Mouse (Mus musculus) heart, embryonic 11.5 days (tissue): ENCODE data around the gene Abca7. TPM values are rescaled to one million over a fixed set of nuclear protein-coding genes. Genes with fewer than 3 reads are reported as not detected.

Source experiments
- ATAC-seq: fragments of 200-750 bp; cut with Nextera tagmentation; replicated peaks from 2 replicates; pipeline ENCODE4 v1.8.0; 2017; ENCODE audit warnings: moderate library complexity; ENCODE audit not compliant: insufficient number of reproducible peaks, low FRiP score, low TSS enrichment
- H3K27ac ChIP-seq: fragments of 300-500 bp; sonication (generic); 2 replicates; pipeline ENCODE4 v1.5.1; 2014; ENCODE audit warnings: mild to moderate bottlenecking, low read depth, low read length
- H3K27me3 ChIP-seq: fragments of 300-500 bp; sonication (generic); 2 replicates; pipeline ENCODE4 v1.6.1; 2014; ENCODE audit warnings: mild to moderate bottlenecking, low read length, mixed read lengths; ENCODE audit not compliant: control insufficient read depth, insufficient read depth
- H3K36me3 ChIP-seq: fragments of 300-500 bp; sonication (generic); 2 replicates; pipeline ENCODE4 v1.6.1; 2014; ENCODE audit warnings: mild to moderate bottlenecking, low read length, moderate library complexity, mixed read lengths; ENCODE audit not compliant: control insufficient read depth, insufficient read depth
- H3K4me1 ChIP-seq: fragments of 300-500 bp; sonication (generic); 2 replicates; pipeline ENCODE4 v1.6.1; 2014; ENCODE audit warnings: low read length; ENCODE audit not compliant: control insufficient read depth, insufficient read depth
- H3K4me2 ChIP-seq: fragments of 300-500 bp; sonication (generic); 2 replicates; pipeline ENCODE4 v1.6.1; 2014; ENCODE audit warnings: mild to moderate bottlenecking, moderate library complexity
- H3K4me3 ChIP-seq: fragments of 300-500 bp; sonication (generic); 2 replicates; pipeline ENCODE4 v1.5.1; 2014; ENCODE audit warnings: low read depth, low read length
- H3K9ac ChIP-seq: fragments of 300-500 bp; sonication (generic); 2 replicates; pipeline ENCODE4 v1.6.1; 2014; ENCODE audit warnings: mild to moderate bottlenecking, low read depth, low read length, moderate library complexity
- H3K9me3 ChIP-seq: fragments of 300-500 bp; sonication (generic); replicated peaks from 2 replicates; pipeline ENCODE4 v1.6.1; 2016; ENCODE audit warnings: low read length; ENCODE audit not compliant: control insufficient read depth
- WGBS: fragments of 180-500 bp; shearing (Covaris S2); extraction: QIAGEN DNeasy Blood & Tissue Kit; methylation state at CpG from one replicate; pipeline ENCODE4 v1.1.7; 2014; ENCODE audit not compliant: insufficient replicate concordance; 5-methylcytosine and 5-hydroxymethylcytosine counted together
- polyA plus RNA-seq: library from polyadenylated mRNA; unstranded; fragments of >200 nt; fragmentation: Nextera tagmentation; extraction: Ambion mirVana; gene quantifications from 2 replicates; pipeline ENCODE4 v1.2.1, GENCODE M21; 2014

Gene Abca7
- polyA plus RNA-seq, 1 experiment from 2014 or later, result 2.1 TPM

DNA sequence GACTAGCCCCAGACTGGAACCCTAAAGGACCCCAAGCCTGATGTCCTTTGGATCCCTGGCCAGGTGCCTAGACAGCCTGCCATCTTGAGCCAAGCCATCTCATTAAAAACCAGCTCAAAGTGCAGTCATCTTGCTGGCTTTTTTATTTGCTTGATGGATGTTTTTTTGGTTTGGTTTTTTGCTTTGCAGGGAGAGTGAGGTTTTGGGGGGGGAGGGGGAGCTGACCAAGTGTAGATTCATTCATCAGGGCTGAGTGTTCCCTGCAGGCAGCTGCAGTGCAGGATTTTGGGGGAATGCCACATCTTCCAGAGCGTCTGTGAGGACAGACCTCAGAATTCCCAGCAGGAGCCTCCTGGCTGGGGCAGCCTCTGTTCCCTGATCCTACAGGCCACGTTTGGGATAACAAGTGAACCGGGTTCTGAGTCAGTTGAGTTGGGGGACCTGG is 27.1 kb upstream of the Abca7 start:
- no peak overlapping the region for H3K9ac ChIP-seq
- H3K4me1 ChIP-seq, result peaks cover 8% of the 10 kb centered on the region
- H3K4me3 ChIP-seq, result no peak overlapping the region
- no peaks in the 10 kb centered on the region for H3K9me3 ChIP-seq
- H3K4me2 ChIP-seq, result no peak overlapping the region
- H3K27me3 ChIP-seq, result peaks cover 39% of the 10 kb centered on the region
- ATAC-seq, result no peak
- H3K36me3 ChIP-seq, result peaks cover 29% of the 10 kb centered on the region
- H3K27ac ChIP-seq, result no peak overlapping the region
- 14% methylated on average over 3 of the region's 3 CpGs for WGBS

DNA sequence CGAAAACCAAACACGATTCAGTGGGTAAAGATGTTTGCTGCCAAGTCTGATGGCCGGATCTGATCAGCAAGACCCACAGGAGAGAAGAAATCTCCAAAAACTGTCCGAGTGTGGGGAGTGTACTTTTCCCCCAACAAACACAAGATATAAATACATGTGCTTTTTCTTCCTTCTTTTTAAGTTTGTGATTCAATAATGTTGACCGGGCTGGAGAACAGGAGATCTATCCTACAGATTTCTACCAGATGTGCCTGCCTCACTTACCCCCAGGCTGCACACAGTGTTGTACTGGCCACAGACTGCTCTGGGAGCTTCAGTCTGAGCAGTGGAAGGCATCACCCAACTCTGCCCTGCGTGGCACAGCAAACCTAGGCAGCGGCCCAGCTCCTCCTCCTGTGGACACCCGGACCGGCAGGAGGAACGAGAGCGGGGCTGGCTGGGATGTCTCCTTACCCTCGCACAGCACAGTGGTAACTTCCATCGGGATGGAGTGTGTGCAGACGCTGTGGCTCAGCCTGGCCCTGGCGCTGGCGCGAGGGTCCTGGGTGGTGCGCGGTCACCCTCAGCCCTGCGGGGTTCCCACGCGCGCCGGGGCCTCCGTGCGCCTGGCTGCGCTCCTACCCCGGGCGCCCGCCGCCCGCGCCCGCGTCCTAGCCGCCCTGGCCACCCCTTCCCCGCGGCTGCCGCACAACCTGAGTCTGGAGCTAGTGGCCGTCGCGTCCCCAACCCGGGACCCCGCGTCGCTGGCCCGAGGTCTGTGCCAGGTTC is 25.7 kb upstream of the Abca7 start, which contains the start of gene Grin3b:
Gene Grin3b (plus strand): TSS at position 301 of the 768 bp plus-strand sequence.
- H3K36me3 ChIP-seq, result peaks cover 31% of the 10 kb centered on the region
- H3K27ac ChIP-seq, result no peak within 1 kb of the TSS
- H3K27me3 ChIP-seq, result peaks cover 39% of the 10 kb centered on the region
- H3K9me3 ChIP-seq, result no peaks in the 10 kb centered on the region
- peak within 1 kb of the TSS; percentile 63 for H3K9ac ChIP-seq
- H3K4me3 ChIP-seq, result peak within 1 kb of the TSS; percentile 46
- no peak for ATAC-seq
- peaks cover 8% of the 10 kb centered on the region for H3K4me1 ChIP-seq
- peak within 1 kb of the TSS; percentile 93 for H3K4me2 ChIP-seq
- 8% methylated on average over 41 of the region's 47 CpGs for WGBS

DNA sequence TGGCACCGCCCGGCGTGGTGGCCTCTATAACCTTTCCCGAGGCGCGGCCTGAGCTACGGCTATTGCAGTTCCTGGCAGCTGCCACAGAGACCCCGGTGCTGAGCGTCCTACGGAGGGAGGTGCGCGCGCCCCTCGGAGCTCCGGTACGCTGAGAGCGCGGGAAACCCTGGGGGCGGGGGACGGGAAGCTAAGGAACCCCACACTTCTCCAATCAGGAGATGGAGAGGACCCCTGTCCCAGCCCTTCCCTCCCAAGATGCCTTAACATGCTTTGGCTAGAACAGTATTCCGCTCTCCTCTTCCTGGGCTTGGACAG is 25.2 kb upstream of the Abca7 start:
- ATAC-seq, result no peak

DNA sequence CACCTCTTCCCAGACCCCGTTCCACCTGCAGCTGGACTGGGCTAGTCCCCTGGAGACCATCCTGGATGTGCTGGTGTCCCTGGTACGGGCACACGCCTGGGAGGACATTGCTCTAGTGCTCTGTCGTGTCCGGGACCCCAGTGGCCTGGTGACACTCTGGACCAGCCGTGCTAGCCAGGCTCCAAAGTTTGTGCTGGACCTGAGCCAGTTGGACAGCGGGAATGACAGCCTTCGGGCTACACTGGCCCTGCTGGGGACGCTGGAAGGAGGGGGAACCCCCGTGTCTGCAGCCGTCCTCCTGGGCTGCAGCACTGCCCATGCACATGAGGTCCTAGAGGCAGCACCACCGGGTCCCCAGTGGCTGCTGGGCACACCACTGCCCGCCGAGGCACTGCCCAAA is 23.5 kb upstream of the Abca7 start:
- Histone ChIP-seq H3K9me3 (no peaks in the 10 kb centered on the region), H3K27me3 (peaks cover 39% of the 10 kb centered on the region), H3K4me1 (peaks cover 8% of the 10 kb centered on the region), H3K36me3 (peaks cover 31% of the 10 kb centered on the region), H3K27ac (no peak overlapping the region), H3K4me2 (peak overlapping the region; percentile 9; the same call in 1 of the 2 replicates), H3K9ac (no peak overlapping the region), H3K4me3 (no peak overlapping the region)
- ATAC-seq, result no peak
- 49% methylated on average over 14 of the region's 14 CpGs for WGBS

More for the DNA sequence above, 25.2 kb upstream of the Abca7 start:
- Histone ChIP-seq H3K4me2 (peak overlapping the region; percentile 93), H3K9ac (peak overlapping the region; percentile 63), H3K27me3 (peaks cover 39% of the 10 kb centered on the region), H3K4me3 (peak overlapping the region; percentile 46), H3K36me3 (peaks cover 31% of the 10 kb centered on the region), H3K4me1 (peaks cover 8% of the 10 kb centered on the region), H3K9me3 (no peaks in the 10 kb centered on the region), H3K27ac (no peak overlapping the region)
- WGBS, result 5% methylated on average over 21 of the region's 21 CpGs

DNA sequence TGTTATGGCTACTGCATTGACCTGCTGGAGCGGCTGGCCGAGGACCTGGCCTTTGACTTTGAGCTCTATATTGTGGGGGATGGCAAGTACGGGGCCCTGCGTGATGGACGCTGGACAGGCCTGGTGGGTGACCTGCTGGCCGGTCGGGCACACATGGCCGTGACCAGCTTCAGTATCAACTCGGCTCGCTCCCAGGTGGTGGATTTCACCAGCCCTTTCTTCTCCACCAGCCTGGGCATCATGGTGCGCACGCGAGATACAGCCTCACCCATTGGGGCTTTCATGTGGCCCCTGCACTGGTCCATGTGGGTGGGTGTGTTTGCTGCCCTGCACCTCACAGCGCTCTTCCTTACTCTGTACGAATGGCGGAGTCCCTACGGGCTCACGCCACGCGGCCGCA is 22.2 kb upstream of the Abca7 start:
- peaks cover 8% of the 10 kb centered on the region for H3K4me1 ChIP-seq
- 87% methylated on average over 21 of the region's 21 CpGs for WGBS
- H3K4me3 ChIP-seq, result no peak overlapping the region
- H3K4me2 ChIP-seq, result no peak overlapping the region
- peaks cover 36% of the 10 kb centered on the region for H3K27me3 ChIP-seq
- H3K27ac ChIP-seq, result no peak overlapping the region
- ATAC-seq, result no peak
- H3K9ac ChIP-seq, result no peak overlapping the region
- peaks cover 39% of the 10 kb centered on the region for H3K36me3 ChIP-seq
- no peaks in the 10 kb centered on the region for H3K9me3 ChIP-seq

DNA sequence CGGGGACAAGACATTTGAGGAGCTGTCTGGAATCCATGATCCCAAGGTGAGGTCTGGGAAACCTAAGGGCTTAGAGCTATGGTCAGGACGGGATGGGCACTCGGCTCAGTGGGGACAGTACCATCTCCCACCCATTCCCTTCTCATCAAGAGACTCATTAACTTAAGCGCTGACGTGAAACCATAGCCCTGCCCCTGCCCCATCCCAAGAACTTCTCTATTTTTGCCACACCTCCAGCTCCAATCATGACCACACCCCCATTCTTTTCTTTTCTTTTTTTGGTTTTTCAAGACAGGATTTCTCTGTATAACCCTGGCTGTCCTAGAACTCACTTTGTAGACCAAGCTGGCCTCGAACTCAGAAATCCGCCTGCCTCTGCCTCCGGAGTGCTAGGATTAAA is 21.6 kb upstream of the Abca7 start:
- Histone ChIP-seq H3K27ac (no peak overlapping the region), H3K36me3 (peaks cover 39% of the 10 kb centered on the region), H3K9ac (no peak overlapping the region), H3K9me3 (no peaks in the 10 kb centered on the region), H3K4me2 (no peak overlapping the region), H3K4me1 (peaks cover 9% of the 10 kb centered on the region), H3K27me3 (peaks cover 31% of the 10 kb centered on the region), H3K4me3 (no peak overlapping the region)
- WGBS, result 86% methylated on average over 8 of the region's 8 CpGs
- ATAC-seq, result no peak

DNA sequence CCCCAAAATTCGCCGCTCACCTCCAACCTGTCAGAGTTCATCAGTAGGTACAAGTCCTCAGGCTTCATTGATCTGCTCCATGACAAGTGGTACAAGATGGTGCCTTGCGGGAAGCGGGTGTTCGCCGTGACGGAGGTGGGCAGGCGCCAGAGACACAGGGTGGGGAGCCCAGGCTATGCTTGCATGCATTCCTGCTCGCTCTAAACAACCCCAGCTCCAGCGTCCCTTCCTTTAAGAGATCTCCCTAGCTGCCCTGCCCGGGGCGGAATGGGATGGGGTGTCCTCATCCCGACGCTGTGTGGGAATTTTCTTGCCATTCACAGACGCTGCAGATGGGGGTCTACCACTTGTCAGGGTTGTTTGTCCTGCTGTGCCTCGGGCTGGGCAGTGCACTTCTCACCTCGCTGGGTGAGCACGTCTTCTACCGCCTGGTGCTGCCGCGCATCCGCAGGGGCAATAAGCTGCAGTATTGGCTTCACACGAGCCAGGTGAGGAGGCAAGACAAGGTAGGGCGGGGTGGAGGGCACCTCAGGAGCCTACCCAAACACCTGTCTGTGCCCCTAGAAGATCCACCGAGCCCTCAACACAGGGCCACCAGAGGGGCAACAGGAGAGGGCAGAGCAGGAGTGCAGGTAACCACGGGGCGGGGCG is 20.1 kb upstream of the Abca7 start:
- no peak overlapping the region for H3K4me2 ChIP-seq
- H3K36me3 ChIP-seq, result peaks cover 41% of the 10 kb centered on the region
- H3K27me3 ChIP-seq, result peaks cover 17% of the 10 kb centered on the region
- H3K9me3 ChIP-seq, result no peaks in the 10 kb centered on the region
- H3K9ac ChIP-seq, result no peak overlapping the region
- no peak for ATAC-seq
- no peak overlapping the region for H3K4me3 ChIP-seq
- peaks cover 9% of the 10 kb centered on the region for H3K4me1 ChIP-seq
- H3K27ac ChIP-seq, result no peak overlapping the region
- 85% methylated on average over 28 of the region's 28 CpGs for WGBS

DNA sequence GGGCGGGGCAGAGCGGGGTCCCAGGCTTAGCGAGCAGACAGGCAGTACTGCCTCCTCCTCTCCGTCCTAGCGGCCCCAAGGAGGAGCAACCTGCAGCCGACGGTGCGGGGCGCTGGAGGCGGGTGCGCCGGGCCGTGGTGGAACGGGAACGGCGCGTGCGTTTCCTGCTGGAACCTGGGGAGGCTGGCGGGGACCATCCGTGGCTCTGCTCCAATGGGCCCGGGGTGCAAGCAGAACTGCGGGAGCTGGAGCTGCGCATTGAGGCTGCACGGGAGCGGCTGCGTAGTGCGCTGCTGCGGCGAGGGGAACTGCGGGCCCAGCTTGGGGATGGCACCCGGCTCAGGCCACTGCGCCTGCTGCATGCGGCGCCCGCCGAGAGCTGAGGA is 19.6 kb upstream of the Abca7 start:
- Histone ChIP-seq H3K4me3 (no peak overlapping the region), H3K4me1 (peaks cover 10% of the 10 kb centered on the region; the same call in 1 of the 2 replicates), H3K9ac (no peak overlapping the region), H3K27ac (no peak overlapping the region), H3K27me3 (peaks cover 12% of the 10 kb centered on the region), H3K36me3 (peaks cover 42% of the 10 kb centered on the region), H3K4me2 (no peak overlapping the region), H3K9me3 (no peaks in the 10 kb centered on the region)
- no peak for ATAC-seq
- WGBS, result 79% methylated on average over 33 of the region's 36 CpGs
